Mouse (Mus musculus): ENCODE results near the gene H2-T23. TPM values are rescaled to one million over a fixed set of nuclear protein-coding genes. Genes with fewer than 3 reads are reported as not detected.
A peak's percentile ranks its signal among the peaks of the same experiment; 100 is the strongest.

Gene H2-T23
- total and polyA plus RNA-seq, 2 experiments from 2014 or later = 7.3 to 9.2 TPM

DNA sequence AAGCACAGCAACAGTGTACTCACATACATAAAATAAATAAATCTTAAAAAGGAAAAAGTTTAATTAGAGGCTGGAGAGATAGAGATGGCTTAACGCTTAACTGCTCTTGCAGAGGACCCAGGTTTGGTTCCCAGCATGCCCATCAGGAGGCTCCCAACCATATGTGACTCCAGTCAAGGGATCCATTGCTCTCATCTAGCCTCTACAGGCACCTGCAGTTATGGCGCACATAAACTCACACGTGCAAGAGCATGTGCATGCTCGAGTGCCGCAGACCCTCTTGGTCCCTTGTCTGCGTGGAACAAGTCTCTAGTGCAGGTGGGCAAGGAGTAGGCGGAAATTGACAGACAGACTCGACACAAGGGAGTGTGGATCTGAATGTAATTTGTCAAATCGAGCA is 10.6 kb downstream of the H2-T23 start:
- no peak for DNase-seq (ENCODE audit: low spot score)
- Histone ChIP-seq H3K4me2 (ENCODE audit: low read depth, low read length, poor library complexity, severe bottlenecking) (no peak overlapping the region), H3K9ac (replicated peaks; ENCODE audit: low read length, poor library complexity, severe bottlenecking) (no peak overlapping the region), H3K4me1 (ENCODE audit: insufficient read depth, low read length) (no peaks in the 10 kb centered on the region), H3K27me3 (ENCODE audit: insufficient read depth, low read length) (no peaks in the 10 kb centered on the region), H3K9me3 (ENCODE audit: low read length) (no peaks in the 10 kb centered on the region), H3K4me3 (ENCODE audit: low read depth, low read length) (no peak overlapping the region), H3K27ac (ENCODE audit: low read depth, low read length) (no peak overlapping the region), H3K36me3 (ENCODE audit: insufficient read depth, low read length) (no peaks in the 10 kb centered on the region)
- WGBS = 94% methylated on average over 9 of the region's 9 CpGs
- no peak for TF ChIP-seq CTCF (IDR thresholded peaks at IDR 0.05)
- ATAC-seq (ENCODE audit: low FRiP score) = no peak

DNA sequence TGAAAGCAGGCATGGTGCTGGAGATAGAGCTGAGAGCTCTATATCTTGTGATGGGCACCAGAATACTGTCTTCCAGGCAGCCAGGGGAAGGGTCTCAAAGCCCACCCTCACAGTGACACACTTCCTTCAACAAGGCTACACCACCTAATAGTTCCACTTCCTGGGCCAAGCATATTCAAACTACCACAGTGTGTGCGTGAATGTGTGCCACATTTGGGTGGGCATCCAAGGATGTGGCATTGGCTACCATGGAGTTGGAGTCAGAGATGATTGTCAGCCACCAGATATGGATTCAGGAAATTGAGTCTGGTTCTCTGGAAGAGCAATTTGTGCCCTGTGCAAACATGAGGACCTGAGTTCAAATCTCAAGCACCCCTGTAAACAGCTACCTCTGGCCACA is 11.3 kb downstream of the H2-T23 start:
- WGBS = 88% methylated on average over 1 of the region's 1 CpGs
- H3K27me3 ChIP-seq (ENCODE audit: insufficient read depth, low read length) = no peaks in the 10 kb centered on the region
- H3K27ac ChIP-seq (ENCODE audit: low read depth, low read length) = no peak overlapping the region

DNA sequence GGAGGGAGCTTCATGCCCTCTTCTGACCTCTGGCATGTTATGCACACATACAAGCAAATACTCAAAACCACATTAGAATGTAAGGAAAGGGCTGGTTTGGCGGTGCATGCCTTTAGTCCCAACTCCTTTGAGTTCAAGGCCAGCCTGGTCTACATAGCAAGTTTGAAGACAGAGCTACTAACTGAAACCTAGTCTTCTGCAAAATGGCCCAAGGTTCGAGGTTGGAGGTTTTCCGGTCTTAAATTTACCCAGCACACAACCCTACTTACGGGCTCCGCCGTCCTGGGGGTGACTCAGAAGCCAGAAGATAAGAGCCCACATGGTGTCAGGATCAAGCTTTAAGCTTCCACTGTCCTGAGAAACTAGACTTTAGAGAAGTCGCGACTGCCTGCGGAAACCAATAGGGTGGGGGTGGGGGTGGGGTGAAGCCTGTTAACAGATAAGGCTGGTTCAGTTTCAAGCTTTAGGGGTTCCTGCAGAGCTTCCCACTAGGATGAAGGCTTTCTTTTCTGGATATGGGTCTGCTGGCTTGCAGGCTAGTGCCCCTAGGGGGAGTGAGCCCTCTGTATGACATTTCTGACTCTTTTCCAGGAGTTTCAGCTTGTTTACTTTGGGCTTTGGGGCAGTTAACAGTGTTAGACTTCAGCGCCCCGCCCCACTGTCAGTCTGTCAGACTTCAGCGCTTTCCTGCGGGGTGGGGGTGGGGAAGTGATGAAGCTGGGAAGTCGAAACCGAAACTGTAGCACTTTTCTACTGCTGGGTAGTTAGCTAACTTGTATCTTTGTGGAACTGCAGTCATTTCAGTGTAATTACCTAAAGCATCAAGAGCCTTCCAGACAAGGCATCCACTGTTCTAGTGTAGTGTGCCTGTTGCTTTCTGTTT is 12.2 kb downstream of the H2-T23 start, which contains the start of gene H2-T24:
H2-T24 (minus strand) TSS at position 370 of the 883 bp plus-strand sequence.
- peaks cover 4% of the 10 kb centered on the region; the same call in 1 of the 2 replicates for H3K36me3 ChIP-seq (ENCODE audit: insufficient read depth, low read length)
- TF ChIP-seq CTCF (IDR thresholded peaks at IDR 0.05) = peak; percentile 42
- H3K27me3 ChIP-seq (ENCODE audit: insufficient read depth, low read length) = no peaks in the 10 kb centered on the region
- no peaks in the 10 kb centered on the region for H3K9me3 ChIP-seq (ENCODE audit: low read length)
- no peaks in the 10 kb centered on the region for H3K4me1 ChIP-seq (ENCODE audit: insufficient read depth, low read length)
- no peak for ATAC-seq (ENCODE audit: low FRiP score)
- 43% methylated on average over 15 of the region's 15 CpGs for WGBS
- DNase-seq (ENCODE audit: low spot score) = peak; percentile 40
- H3K4me2 ChIP-seq (ENCODE audit: low read depth, low read length, poor library complexity, severe bottlenecking) = 0 out of 2 replicates have a peak within 1 kb of the TSS, but pooled peaks have one; percentile 9
- no peak within 1 kb of the TSS for H3K27ac ChIP-seq (ENCODE audit: low read depth, low read length)
- no peak within 1 kb of the TSS for H3K9ac ChIP-seq (replicated peaks; ENCODE audit: low read length, poor library complexity, severe bottlenecking)
- no peak within 1 kb of the TSS for H3K4me3 ChIP-seq (ENCODE audit: low read depth, low read length)

More for the DNA sequence above, 11.3 kb downstream of the H2-T23 start:
- Histone ChIP-seq H3K9me3 (ENCODE audit: low read length) (no peaks in the 10 kb centered on the region), H3K4me1 (ENCODE audit: insufficient read depth, low read length) (no peaks in the 10 kb centered on the region), H3K4me2 (ENCODE audit: low read depth, low read length, poor library complexity, severe bottlenecking) (no peak overlapping the region), H3K36me3 (ENCODE audit: insufficient read depth, low read length) (no peaks in the 10 kb centered on the region), H3K4me3 (ENCODE audit: low read depth, low read length) (no peak overlapping the region), H3K9ac (replicated peaks; ENCODE audit: low read length, poor library complexity, severe bottlenecking) (no peak overlapping the region)
- TF ChIP-seq CTCF (IDR thresholded peaks at IDR 0.05) = no peak
- DNase-seq (ENCODE audit: low spot score) = no peak
- ATAC-seq (ENCODE audit: low FRiP score) = no peak

DNA sequence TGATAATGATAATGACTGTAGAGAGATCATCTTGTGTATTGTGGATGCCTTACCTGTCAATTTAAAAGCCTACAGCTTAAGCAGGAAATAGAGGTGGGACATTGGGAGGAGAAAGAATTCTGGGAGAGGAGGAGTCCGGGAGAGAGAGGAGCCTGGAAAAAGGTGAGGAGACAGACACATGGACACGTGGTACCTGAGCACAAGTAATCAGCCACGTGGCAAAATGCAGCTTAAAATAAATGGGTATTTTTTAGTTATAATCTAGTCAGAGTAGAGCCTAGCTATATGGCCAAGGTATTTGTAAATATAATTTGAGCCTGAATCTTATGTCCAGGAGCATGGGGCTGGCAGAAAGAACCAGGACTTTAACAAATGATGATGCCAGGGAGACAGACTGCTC is 13.1 kb downstream of the H2-T23 start:
- ATAC-seq (ENCODE audit: low FRiP score) = no peak
- Histone ChIP-seq H3K36me3 (ENCODE audit: insufficient read depth, low read length) (peaks cover 11% of the 10 kb centered on the region), H3K9me3 (ENCODE audit: low read length) (no peaks in the 10 kb centered on the region), H3K4me2 (ENCODE audit: low read depth, low read length, poor library complexity, severe bottlenecking) (no peak overlapping the region), H3K4me1 (ENCODE audit: insufficient read depth, low read length) (no peaks in the 10 kb centered on the region), H3K27me3 (ENCODE audit: insufficient read depth, low read length) (no peaks in the 10 kb centered on the region), H3K27ac (ENCODE audit: low read depth, low read length) (no peak overlapping the region), H3K9ac (replicated peaks; ENCODE audit: low read length, poor library complexity, severe bottlenecking) (no peak overlapping the region), H3K4me3 (ENCODE audit: low read depth, low read length) (no peak overlapping the region)
- WGBS = 66% methylated on average over 3 of the region's 3 CpGs
- no peak for DNase-seq (ENCODE audit: low spot score)
- no peak for TF ChIP-seq CTCF (IDR thresholded peaks at IDR 0.05)

DNA sequence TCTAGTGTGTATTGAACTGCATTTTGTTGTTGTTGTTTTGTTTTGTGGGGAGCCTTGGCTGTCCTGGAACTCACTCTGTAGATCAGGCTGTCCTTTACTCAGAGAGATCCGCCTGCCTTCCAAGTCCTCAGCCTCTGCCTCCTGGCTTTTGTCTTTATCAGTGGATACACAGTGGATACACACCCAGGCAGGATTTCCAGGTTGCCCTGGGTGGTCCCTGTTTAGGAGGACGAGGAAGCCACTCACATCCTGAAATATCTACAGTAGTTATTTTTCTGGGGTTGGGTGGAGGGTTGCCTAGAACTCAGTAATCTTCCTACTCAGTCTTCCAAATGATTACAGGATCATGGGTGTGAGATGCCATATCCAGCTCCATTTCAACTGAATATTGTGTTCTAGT is 13.7 kb downstream of the H2-T23 start:
- DNase-seq (ENCODE audit: low spot score) (no peak), ATAC-seq (ENCODE audit: low FRiP score) (no peak)
- Histone ChIP-seq H3K27ac (ENCODE audit: low read depth, low read length) (no peak overlapping the region), H3K9me3 (ENCODE audit: low read length) (no peaks in the 10 kb centered on the region), H3K4me2 (ENCODE audit: low read depth, low read length, poor library complexity, severe bottlenecking) (no peak overlapping the region), H3K4me3 (ENCODE audit: low read depth, low read length) (no peak overlapping the region), H3K9ac (replicated peaks; ENCODE audit: low read length, poor library complexity, severe bottlenecking) (no peak overlapping the region), H3K4me1 (ENCODE audit: insufficient read depth, low read length) (no peaks in the 10 kb centered on the region), H3K27me3 (ENCODE audit: insufficient read depth, low read length) (no peaks in the 10 kb centered on the region), H3K36me3 (ENCODE audit: insufficient read depth, low read length) (peaks cover 14% of the 10 kb centered on the region)
- WGBS = 68% methylated on average over 2 of the region's 2 CpGs
- TF ChIP-seq CTCF (IDR thresholded peaks at IDR 0.05) = no peak

DNA sequence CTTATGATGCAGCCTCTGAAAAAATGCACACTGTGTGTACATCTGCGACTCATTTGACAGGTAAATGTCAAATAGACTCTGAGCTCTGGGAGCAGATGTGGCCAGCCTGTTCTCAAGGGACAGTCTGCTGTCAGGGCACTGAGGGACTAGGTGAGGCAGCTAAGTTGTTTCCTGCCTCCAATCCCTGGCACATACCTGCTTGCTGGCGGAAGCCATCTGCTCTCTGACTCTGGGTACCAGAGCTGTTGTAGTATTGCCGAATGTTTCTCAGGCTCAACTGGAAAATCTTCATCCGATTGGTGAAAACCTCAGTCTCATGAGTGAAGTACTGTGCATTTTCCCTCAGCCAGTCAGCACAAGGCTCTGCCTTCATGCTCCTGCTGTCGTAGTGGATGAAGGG is 15.6 kb downstream of the H2-T23 start:
- H3K4me2 ChIP-seq (ENCODE audit: low read depth, low read length, poor library complexity, severe bottlenecking) = no peak overlapping the region
- H3K27ac ChIP-seq (ENCODE audit: low read depth, low read length) = no peak overlapping the region
- peaks cover 14% of the 10 kb centered on the region for H3K36me3 ChIP-seq (ENCODE audit: insufficient read depth, low read length)
- WGBS = 92% methylated on average over 5 of the region's 5 CpGs
- no peaks in the 10 kb centered on the region for H3K27me3 ChIP-seq (ENCODE audit: insufficient read depth, low read length)
- no peak overlapping the region for H3K4me3 ChIP-seq (ENCODE audit: low read depth, low read length)
- TF ChIP-seq CTCF (IDR thresholded peaks at IDR 0.05) = no peak
- H3K9ac ChIP-seq (replicated peaks; ENCODE audit: low read length, poor library complexity, severe bottlenecking) = no peak overlapping the region
- DNase-seq (ENCODE audit: low spot score) (no peak), ATAC-seq (ENCODE audit: low FRiP score) (no peak)
- no peaks in the 10 kb centered on the region for H3K9me3 ChIP-seq (ENCODE audit: low read length)
- no peaks in the 10 kb centered on the region for H3K4me1 ChIP-seq (ENCODE audit: insufficient read depth, low read length)

Data from midbrain, postnatal 0 days (tissue).